In genomic region chr9:48479838-48480410, GRCm38 (mm10) we compare ENCODE assay signal across 8 mouse cellular contexts. TPM values are rescaled to one million over a fixed set of nuclear protein-coding genes. Genes with fewer than 3 reads are reported as not detected.
DNase-seq lines count a peak whose midpoint lies in the region; ATAC-seq and TF ChIP-seq lines count a peak whose summit lies in the region.

No protein-coding gene starts in this region.

- peak overlapping the region; percentile 53 for H3K9ac ChIP-seq in kidney, embryonic 15.5 days
- H3K9ac ChIP-seq in heart, postnatal 0 days (replicated peaks; ENCODE audit: low read depth, low read length) = peak overlapping the region; percentile 58

- TF ChIP-seq POLR2A in bone marrow, adult 2 months (IDR thresholded peaks at IDR 0.05; ENCODE audit: borderline replicate concordance, control insufficient read depth, low read depth, low read length) = no peak

- peak; percentile 17 for ATAC-seq in kidney, embryonic 15.5 days (replicated peaks; ENCODE audit: low FRiP score)
- peak; percentile 2; the same call in 1 of the 2 replicates for ATAC-seq in heart, postnatal 0 days (ENCODE audit: insufficient read depth, low read depth)

- TF ChIP-seq CTCF in bone marrow, adult 2 months (IDR thresholded peaks at IDR 0.05; ENCODE audit: control insufficient read depth, insufficient read depth, low read length) = no peak
- TF ChIP-seq CTCF in heart, postnatal 0 days (IDR thresholded peaks at IDR 0.05; ENCODE audit: low read depth) = no peak

- H3K36me3 ChIP-seq in kidney, embryonic 15.5 days = peaks cover 13% of the 10 kb centered on the region
- H3K36me3 ChIP-seq in heart, postnatal 0 days (replicated peaks; ENCODE audit: control insufficient read depth, insufficient read depth, low read length) = peaks cover 17% of the 10 kb centered on the region
- H3K36me3 ChIP-seq in megakaryocyte, embryonic 14.5 days (replicated peaks; ENCODE audit: low read length) = peaks cover 49% of the 10 kb centered on the region

- no peaks in the 10 kb centered on the region for H3K27me3 ChIP-seq in kidney, embryonic 15.5 days
- no peaks in the 10 kb centered on the region for H3K27me3 ChIP-seq in heart, postnatal 0 days (ENCODE audit: control insufficient read depth, insufficient read depth, low read length)
- no peaks in the 10 kb centered on the region for H3K27me3 ChIP-seq in megakaryocyte, embryonic 14.5 days (replicated peaks)

- peaks cover 12% of the 10 kb centered on the region for H3K4me1 ChIP-seq in kidney, embryonic 15.5 days
- peaks cover 1% of the 10 kb centered on the region; the same call in 1 of the 2 replicates for H3K4me1 ChIP-seq in bone marrow, adult 2 months (ENCODE audit: control insufficient read depth, insufficient read depth, low read length)
- H3K4me1 ChIP-seq in heart, postnatal 0 days (ENCODE audit: control insufficient read depth, insufficient read depth) = peaks cover 12% of the 10 kb centered on the region
- peaks cover 54% of the 10 kb centered on the region for H3K4me1 ChIP-seq in megakaryocyte, embryonic 14.5 days

- H3K4me2 ChIP-seq in kidney, embryonic 15.5 days = peak overlapping the region; percentile 84
- peak overlapping the region; percentile 82 for H3K4me2 ChIP-seq in heart, postnatal 0 days (ENCODE audit: low read depth, low read length)

- DNase-seq in kidney, postnatal 25 days = no peak
- DNase-seq in heart, postnatal 0 days (ENCODE audit: low spot score) = no peak
- DNase-seq in gastrocnemius, adult 8-10 months (ENCODE audit: low spot score in 2 of 2) = no peak
- no peak for DNase-seq in left cerebral cortex, adult 8-10 months (ENCODE audit: low spot score in 2 of 2)
- no peak for DNase-seq in thymus, postnatal 14 days

- H3K27ac ChIP-seq in kidney, embryonic 15.5 days = no peak overlapping the region; the same call in 1 of the 2 replicates
- H3K27ac ChIP-seq in bone marrow, adult 2 months (ENCODE audit: control insufficient read depth, insufficient read depth, low read depth, low read length, poor library complexity) = peak overlapping the region; percentile 26
- H3K27ac ChIP-seq in heart, postnatal 0 days (ENCODE audit: low read depth) = peak overlapping the region; percentile 2; the same call in 1 of the 2 replicates

- no peak for TF ChIP-seq EP300 in heart, postnatal 0 days (IDR thresholded peaks at IDR 0.05; ENCODE audit: low read depth)

- WGBS in kidney, embryonic 15.5 days = 6% methylated on average over 25 of the region's 25 CpGs
- WGBS in bone marrow, adult 2 months = 5% methylated on average over 25 of the region's 25 CpGs
- WGBS in heart, postnatal 0 days = 6% methylated on average over 25 of the region's 25 CpGs

- peak overlapping the region; percentile 66 for H3K4me3 ChIP-seq in kidney, embryonic 15.5 days (replicated peaks)
- H3K4me3 ChIP-seq in bone marrow, adult 2 months (replicated peaks; ENCODE audit: control insufficient read depth, low read depth, low read length) = peak overlapping the region; percentile 82
- peak overlapping the region; percentile 71 for H3K4me3 ChIP-seq in heart, postnatal 0 days (ENCODE audit: low read depth, low read length)
- peak overlapping the region; percentile 100 for H3K4me3 ChIP-seq in megakaryocyte, embryonic 14.5 days (replicated peaks)

- H3K9me3 ChIP-seq in kidney, embryonic 15.5 days (replicated peaks) = no peaks in the 10 kb centered on the region
- H3K9me3 ChIP-seq in heart, postnatal 0 days (replicated peaks; ENCODE audit: control insufficient read depth, low read length) = no peaks in the 10 kb centered on the region
- H3K9me3 ChIP-seq in megakaryocyte, embryonic 14.5 days = no peaks in the 10 kb centered on the region

RNA-seq across cellular contexts. Expression of gene Rexo2, which starts 0.5 kb away (rescaled TPM):
- 116 TPM in 2 replicates for polyA plus RNA-seq in kidney, embryonic 15.5 days (2015; fragmentation: Nextera tagmentation; extraction: Ambion mirVana)
- polyA plus RNA-seq in bone marrow, adult 2 months (2011; ENCODE audit: insufficient read depth, insufficient read length, low replicate concordance, missing spikeins) = 64.8 and 68.4 TPM in 2 replicates
- 21.6 and 27.5 TPM in 2 replicates for total RNA-seq in heart, postnatal 0 days (2014; rRNA removed; ENCODE audit: low replicate concordance)
- polyA plus RNA-seq in heart, postnatal 0 days (2015; fragmentation: Nextera tagmentation; extraction: Ambion mirVana) = 90.4 and 93.9 TPM in 2 replicates
- 36.1 and 212 TPM in 2 replicates for polyA plus RNA-seq in megakaryocyte, embryonic 14.5 days (2012; ENCODE audit: insufficient read depth, low replicate concordance)
- 10 to 100 TPM; 69.5 to 78.3 (median 73.0) TPM for total RNA-seq in gastrocnemius, adult 8-10 months (2022)
- total RNA-seq in left cerebral cortex, adult 8-10 months (2022) = 10 to 100 TPM; 86.2 to 97.6 (median 91.0) TPM

RNA-seq across cellular contexts. Expression of gene Rbm7, which starts 15.2 kb away (rescaled TPM):
- polyA plus RNA-seq in kidney, embryonic 15.5 days (2015; fragmentation: Nextera tagmentation; extraction: Ambion mirVana) = 119 and 125 TPM in 2 replicates
- polyA plus RNA-seq in bone marrow, adult 2 months (2011; ENCODE audit: insufficient read depth, insufficient read length, low replicate concordance, missing spikeins) = 14.9 and 22.1 TPM in 2 replicates
- total RNA-seq in heart, postnatal 0 days (2014; rRNA removed; ENCODE audit: low replicate concordance) = 37.8 and 52.2 TPM in 2 replicates
- 62.7 and 68.3 TPM in 2 replicates for polyA plus RNA-seq in heart, postnatal 0 days (2015; fragmentation: Nextera tagmentation; extraction: Ambion mirVana)
- 4.6 and 17.8 TPM in 2 replicates for polyA plus RNA-seq in megakaryocyte, embryonic 14.5 days (2012; ENCODE audit: insufficient read depth, low replicate concordance)
- total RNA-seq in gastrocnemius, adult 8-10 months (2022) = 10 to 100 TPM; 11.9 to 15.8 (median 13.6) TPM
- 10 to 100 TPM; 36.4 to 40.3 (median 37.3) TPM for total RNA-seq in left cerebral cortex, adult 8-10 months (2022)

RNA-seq across cellular contexts. Expression of gene Gm5617, which starts 15.3 kb away (rescaled TPM):
- polyA plus RNA-seq in kidney, embryonic 15.5 days (2015; fragmentation: Nextera tagmentation; extraction: Ambion mirVana) = 33.7 and 38.8 TPM in 2 replicates
- polyA plus RNA-seq in bone marrow, adult 2 months (2011; ENCODE audit: insufficient read depth, insufficient read length, low replicate concordance, missing spikeins) = 1.9 and 7.9 TPM in 2 replicates
- total RNA-seq in heart, postnatal 0 days (2014; rRNA removed; ENCODE audit: low replicate concordance) = 27.4 and 43.3 TPM in 2 replicates
- 63.4 and 64.7 TPM in 2 replicates for polyA plus RNA-seq in heart, postnatal 0 days (2015; fragmentation: Nextera tagmentation; extraction: Ambion mirVana)
- polyA plus RNA-seq in megakaryocyte, embryonic 14.5 days (2012; ENCODE audit: insufficient read depth, low replicate concordance) = 102 and 105 TPM in 2 replicates
- 10 to 100 TPM in 1 of 4 experiments, 1 to 10 TPM in 3; 7.8 to 11.7 (median 9.1) TPM for total RNA-seq in gastrocnemius, adult 8-10 months (2022)
- total RNA-seq in left cerebral cortex, adult 8-10 months (2022) = 10 to 100 TPM in 2 of 4 experiments, 1 to 10 TPM in 2; 7.9 to 14.0 (median 10.8) TPM
